Mouse (Mus musculus) adrenal gland, adult 18-20 months (tissue): Measurements from ENCODE around the gene Eepd1. TPM values are rescaled to one million over a fixed set of nuclear protein-coding genes. Genes with fewer than 3 reads are reported as not detected.

Source experiments
- DNase-seq, 2 experiments: peaks; one replicate each; pipeline ENCODE4 v3.0.0; 2021 to 2022; ENCODE audit warnings: low spot score in 2 of 2
- total RNA-seq, 2 experiments: library from RNA; stranded (reverse); gene quantifications; 1 replicate in 1 of 2; 2 replicates in 1 of 2; pipeline ENCODE4 v1.2.3; 2021

Gene Eepd1
- total RNA-seq, 2 experiments from 2014 or later = 20.3 to 60.0 TPM

DNA sequence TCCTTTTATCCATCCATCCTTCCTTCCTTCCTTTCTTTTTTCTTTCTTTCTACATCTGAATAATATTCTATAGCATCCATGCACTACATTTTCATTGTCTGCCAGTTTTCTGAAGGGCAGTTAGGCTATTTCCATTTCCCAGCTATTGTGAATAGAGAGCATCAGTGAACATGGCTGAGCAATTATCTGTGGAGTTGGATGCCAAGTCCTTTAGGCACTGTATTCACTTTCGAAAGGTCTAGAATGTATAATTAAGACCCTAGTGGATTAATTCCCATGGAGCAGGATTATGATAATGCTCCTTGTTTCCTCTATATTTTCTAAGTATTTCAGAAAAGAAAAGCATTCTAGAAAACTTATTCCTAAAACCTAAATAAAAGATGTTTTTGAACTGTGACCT, 50.3 kb downstream of the Eepd1 start:
- no peak for DNase-seq

DNA sequence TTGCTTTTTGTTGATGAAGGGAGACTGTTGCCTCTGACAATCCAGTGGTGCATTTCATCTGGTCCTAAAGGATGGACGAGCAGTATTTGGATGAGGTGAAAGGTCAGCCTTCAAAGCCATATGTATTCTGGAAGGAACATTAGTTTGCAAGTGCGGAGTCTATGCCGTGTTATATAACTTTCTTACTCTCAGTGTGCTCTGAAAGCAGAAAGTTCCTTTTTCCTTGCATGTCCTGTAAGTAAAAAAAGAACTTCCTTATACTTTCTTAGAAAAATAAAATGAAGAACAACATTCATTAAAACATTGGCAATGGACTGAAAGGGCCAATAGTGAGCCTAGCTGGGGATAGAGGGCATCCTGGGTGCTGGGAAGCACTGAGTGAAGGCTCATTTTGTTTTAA, 50.8 kb downstream of the Eepd1 start:
- DNase-seq = no peak

DNA sequence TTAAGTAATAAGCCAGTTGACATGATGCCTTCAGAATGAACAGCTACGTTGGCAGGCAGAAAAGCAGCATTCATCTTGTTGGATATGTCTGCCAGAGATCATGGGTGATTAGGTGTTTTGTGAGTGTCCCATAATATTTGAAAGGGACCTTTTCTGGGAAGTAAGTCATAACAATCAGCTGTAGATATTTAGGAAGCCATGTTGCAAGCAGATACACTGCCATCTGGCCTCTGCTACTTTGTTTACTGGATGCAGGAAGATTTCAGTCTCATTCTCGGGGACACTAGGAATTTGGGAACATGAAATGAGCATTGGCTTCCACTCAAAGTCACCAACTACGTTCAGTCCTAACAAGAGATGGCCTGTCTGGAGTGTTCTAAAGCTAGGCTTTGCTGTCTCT, 54.1 kb downstream of the Eepd1 start:
- no peak for DNase-seq

DNA sequence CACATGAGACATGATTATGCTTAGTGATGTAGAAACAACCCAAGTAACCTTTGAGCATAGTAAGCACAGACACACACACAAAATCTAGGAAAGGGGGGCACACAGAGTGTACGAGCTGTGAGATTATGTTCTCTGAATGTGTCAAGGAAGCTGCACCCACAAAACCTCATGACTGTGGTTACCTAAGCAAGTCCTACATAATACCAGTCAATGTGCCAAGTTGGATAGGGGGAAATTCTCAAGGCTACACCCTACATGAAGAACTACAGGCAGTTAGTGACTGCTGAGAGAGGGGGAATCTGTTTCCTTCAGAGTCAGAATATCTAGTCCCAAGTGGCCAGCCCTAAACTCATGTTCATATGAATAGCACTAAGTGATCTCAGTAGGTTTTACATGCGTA, 58.1 kb downstream of the Eepd1 start:
- DNase-seq = no peak

DNA sequence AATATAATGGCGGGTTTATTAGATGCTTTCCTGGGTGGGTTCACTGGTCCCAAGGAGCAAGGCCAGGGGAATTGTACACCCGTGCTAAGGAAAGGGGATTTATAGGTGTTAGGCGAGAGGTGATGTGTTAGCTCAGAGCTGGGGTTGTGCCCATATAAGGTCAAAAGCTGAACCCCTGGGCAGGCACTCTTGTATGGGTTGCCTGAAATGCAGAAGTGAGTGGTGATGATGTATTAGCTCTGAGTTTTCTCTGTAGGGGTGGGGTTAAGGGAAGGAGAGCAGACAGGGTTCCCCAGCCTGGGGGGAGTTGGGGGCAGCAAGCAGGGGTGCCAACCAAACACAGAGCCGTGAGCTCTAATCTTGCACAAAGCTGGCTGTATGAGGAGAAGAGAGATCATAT, 60.0 kb downstream of the Eepd1 start:
- DNase-seq = no peak

DNA sequence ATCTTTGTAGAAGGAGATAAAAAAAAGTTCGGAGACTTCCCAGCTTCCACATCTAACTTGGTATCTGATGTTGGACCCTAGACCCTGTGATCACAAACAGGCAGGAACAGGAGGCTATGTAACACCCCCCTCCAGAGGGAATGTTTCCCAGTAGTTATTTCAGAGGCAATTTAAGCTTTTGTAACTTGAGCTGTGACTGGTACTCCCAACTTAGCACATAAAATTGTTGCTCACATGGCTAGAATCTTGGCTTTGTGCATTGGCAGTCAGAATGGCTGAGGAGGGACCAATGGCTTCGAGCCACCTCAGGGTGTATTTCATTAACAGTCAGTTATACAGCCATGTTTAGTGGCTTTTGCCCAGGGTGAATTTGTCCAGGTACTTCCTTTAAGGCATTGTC, 63.9 kb downstream of the Eepd1 start:
- DNase-seq = no peak

DNA sequence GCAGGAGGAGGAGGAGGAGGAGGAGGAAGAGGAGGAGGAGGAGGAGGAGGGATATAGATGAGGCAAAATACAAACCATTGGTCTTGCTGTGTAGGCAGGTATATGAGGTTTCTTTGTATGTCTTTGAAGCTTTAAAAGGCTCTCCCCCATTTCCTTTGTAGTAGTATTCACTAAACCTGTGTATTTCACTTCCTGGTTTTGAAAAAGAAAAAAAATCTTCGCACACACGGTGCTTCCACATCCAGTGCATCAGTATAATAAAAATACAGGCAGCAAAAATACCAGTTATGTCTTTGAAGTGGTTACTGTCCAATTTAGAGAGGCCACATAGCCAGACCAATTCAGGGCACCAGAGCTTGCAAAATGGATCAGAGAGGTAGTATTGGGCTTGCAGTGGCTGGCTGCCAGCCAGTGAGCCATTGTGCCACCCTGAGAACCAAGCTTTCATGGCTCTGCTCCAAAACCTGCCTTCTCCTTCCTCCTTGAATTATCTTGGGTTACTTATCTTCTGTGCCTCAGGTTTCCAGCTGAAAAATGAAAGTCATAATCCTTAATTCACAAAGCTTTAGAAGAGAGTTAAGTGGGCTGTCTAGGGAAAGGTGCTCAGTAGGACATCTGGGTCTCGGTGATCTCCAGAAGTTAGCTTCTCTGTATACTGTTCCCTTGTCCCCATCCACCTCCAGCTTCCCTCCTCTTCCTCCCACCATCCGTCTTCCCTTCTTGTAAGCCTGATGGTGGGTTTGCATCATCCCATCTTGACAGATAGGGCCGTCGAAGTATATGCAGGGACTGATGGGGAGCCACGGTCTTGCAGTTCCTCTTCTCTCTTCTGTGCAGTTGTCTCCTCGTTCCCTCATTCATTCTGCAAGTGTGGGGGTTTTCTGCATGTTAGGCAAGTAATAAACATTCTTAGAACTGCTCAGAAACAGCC, 68.0 kb downstream of the Eepd1 start:
- no peak for DNase-seq

DNA sequence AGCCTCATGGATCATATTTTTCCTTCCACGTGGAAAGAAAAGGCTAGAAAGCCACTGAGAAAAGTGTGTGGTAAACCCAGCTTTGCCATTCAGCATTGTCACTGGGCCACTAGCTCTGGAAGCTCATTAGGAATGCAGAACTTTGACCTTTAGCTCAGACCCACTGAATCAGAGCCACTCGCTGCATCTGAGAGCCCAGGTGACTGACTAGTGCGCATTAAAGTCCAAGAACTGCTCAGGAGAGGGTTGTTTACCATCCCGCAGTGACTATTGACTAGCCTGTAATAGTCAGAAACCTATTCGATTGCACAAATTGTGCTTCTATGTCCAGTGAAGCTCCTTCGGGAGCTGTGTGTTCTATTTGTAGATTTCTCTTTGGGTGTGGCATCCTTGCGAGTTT, 68.8 kb downstream of the Eepd1 start:
- DNase-seq = no peak

DNA sequence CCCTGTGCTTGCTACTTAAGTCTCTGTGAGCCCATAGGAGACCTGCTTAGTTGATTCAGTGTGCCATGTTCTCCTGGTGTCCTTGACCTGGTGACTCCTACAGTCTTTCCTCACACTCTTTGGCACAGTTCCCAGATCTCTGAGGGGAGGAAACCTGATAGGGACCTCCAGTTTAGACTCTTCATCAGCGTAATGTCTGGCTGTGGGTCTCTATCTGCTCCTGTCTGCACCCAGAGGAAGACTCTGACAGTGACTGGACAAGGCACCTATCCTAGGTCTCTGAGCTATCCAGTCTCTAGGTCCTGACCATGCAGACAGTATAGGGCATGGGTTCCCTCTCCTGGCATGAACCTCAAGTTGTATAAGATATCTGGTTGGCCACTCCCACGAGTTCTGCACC, 71.2 kb downstream of the Eepd1 start:
- no peak for DNase-seq

DNA sequence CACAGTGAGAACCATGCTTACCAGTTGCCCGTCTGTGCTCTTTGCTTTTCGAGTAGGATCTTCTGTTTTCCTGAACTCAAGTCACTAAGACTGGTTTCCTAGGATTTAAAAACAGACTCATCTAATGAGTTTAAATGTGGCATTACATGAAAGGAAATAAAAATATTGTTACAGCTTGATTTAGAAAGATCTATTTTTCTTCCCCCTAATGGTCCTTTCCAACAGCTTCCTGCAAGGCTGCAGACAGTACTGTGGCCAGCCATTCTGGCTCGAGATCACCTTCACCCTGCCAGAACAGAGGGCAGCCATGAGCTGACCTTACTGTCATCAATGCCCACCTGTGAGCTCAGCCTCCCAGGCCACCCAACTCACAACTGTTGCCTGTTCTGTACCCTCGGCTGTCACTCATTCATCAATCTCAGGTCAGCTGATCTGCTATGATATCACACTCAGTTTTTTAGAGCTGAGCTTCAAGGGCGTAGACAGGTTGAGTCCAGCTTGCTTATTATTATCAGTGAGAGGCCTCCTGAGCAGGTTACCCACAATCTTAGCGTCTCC, 73.0 kb downstream of the Eepd1 start:
- no peak for DNase-seq

DNA sequence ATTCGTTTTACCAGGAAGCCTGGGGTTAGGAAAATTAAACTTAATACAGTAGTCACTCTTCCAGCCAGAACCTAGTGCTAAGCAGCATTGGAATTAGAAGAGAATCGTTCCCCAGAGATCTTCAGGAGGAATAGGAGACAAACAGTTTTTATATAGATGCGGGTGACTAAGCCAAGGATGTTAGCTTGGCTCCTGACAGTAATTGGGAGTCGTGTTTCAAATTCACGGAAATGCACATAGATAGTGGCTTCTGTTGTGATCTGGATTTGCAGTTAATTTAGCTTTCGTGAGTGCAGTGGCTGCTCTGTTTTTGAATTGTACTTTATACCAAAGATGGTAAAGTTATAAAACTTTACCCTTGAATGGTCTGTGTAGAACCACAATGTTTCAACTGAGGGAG, 73.9 kb downstream of the Eepd1 start:
- no peak for DNase-seq

DNA sequence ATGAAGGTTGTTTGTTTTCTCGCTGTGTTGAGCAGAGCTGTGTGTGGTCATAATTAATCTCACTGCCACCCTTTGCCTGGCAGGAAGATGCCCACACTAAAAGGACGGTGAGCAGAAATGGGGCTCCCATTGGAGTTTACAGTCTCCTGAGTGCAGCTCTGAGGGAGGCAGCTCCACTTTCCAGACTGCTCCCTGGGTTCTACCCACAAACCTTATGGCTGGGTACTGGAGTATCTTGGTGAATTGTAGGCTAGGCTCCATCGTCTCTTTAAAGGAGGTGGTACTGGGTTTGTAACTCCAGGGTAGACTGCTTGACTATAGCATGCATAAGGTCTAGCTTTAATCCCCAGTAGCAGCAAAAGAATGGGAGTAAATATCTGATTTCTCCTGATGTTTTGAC, 74.7 kb downstream of the Eepd1 start:
- DNase-seq = no peak

DNA sequence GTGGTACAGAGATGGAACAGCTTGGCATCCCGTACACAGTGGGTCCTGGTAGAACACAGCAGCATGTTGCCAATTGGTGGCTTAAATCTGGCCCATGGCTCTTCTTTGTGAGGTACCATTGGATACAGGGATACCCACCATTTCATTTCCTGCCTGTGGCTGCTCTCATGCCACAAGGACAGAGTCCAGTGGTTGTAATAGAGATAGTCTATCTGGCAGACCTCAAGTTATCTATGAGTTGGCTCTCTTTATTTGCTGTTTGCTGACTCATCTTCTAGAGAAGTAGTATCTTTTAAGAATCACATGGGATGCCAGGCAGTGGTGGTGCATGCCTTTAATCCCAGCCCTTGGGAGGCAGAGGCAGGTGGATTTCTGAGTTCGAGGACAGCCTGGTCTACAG, 76.0 kb downstream of the Eepd1 start:
- DNase-seq = no peak

DNA sequence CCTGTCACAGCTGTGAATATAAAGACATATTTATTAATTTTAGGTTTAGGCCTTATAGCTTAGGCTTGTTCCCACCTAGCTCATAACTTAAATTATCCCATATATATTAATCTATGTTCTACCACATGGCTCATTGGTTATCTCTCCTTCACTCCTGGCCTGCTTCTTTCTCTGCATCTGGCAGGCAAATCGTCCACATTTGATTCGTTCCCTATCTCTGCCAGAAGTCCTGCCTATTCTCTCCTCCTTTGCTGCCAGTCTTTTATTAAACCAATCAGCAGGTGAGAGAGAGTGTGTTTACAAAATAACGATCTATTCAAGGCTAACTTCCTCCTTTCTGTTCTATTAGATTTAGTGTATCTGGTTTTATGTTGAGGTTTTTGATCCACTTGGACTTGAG, 77.5 kb downstream of the Eepd1 start:
- no peak for DNase-seq

DNA sequence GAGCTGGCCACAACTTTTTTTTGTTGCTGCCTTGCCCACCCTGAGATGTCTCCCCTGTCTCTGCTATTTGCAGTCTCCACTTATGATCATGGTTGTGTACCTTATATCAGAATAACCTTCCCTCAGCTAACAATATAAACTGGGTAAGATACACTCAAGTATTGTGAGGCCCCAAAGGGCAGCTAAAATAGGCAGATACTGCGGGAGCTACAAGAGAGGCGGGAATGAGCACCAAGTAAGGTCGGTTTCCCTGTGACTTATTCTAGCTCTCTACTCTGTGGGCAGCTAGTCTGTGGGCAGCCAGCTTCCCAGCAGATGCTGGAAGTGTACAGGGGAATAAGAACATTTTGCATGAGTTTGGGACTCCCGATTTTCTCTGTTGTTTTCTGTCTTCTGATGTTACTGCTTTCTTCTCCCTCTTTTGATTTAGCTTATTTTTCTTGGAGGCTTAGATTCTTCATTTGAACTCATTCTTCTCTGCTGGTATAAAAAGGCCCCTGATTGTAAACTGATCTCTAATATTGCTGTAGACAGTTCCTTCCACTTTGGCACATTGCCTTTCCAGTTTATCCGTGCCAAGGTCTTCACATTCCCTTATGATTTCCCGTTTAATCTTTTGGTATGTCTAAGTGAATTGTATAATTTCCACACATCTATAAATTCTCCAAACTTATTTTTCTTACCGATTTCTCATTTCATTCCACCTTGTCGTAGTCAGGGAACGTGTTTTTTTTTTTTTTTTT, 78.8 kb downstream of the Eepd1 start:
- no peak for DNase-seq

DNA sequence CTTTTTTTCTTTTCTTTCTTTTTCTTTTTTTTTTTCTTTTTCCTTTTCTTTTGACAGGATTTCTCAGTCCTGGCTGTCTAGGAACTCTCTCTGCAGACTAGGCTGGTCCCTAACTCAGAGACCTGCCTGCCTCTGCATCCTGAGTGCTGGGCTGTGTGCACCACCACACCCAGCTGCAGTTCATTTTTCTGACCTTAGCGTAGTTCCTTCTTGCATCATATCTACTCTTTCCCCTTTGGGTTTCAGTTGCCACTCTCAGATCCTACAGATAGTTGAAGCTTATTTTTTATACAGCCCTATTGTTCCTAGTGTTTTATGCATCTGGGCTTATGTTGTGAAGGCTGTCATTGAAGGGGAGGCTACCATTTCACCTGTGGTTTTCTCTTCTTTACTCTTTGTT, 79.8 kb downstream of the Eepd1 start:
- no peak for DNase-seq

DNA sequence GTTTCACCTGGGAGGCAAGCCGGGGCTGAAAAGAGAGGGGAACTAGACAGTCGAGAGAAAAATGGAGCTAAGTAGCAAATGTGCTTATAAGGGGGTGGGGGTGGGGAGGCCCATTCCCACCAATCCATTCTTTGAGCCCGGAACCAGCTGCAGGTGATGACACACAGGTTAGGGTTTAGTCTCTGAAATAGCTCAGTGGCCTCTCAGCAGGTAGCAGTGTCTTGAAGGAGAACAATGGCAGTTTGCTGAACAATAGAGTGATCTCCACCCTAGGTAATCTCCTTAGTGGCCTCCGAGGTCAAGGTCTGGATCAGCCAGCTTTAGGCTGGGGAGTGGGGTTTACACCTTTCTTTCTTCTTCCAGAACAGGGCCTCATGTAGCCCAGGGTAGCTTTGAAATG, 82.5 kb downstream of the Eepd1 start:
- DNase-seq = no peak

DNA sequence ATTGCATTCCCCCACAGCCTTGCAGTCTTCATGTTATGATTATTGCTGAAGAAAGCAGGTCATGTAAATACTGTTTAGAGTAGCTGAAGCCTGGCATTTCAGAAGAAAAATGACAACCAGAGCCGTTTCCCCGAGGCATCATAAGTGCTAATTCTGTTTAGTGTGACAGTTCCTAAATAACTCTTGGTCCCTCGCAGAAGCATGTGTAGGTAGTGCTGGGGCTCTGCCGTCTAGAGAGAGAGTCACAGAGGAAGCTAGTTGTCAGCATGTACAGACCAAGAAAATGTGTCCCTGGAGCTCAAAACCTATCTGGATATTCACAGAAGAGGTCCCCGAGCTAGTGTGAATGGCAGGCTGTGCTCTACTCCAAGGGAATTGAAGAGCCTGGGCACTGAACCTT, 85.7 kb downstream of the Eepd1 start:
- DNase-seq = no peak

DNA sequence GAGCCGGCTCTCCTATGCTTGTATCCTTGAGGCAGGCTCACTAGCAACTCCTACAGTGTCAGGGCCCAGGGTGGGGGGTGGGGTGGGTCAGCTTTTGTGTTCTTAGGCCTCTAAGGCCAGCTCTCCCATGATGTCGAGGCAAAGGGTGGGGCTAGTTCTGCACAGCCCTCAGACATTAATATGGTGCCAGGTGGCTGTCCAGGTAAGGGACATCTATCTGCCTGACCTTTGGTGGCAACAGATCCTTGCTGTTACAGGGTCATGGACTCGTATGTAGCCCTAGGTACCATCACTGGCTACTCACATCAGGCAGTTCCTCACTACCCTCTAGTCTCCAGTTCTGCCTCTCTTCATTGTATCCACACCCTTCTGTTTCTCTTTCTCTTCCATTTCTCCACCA, 87.4 kb downstream of the Eepd1 start:
- no peak for DNase-seq

DNA sequence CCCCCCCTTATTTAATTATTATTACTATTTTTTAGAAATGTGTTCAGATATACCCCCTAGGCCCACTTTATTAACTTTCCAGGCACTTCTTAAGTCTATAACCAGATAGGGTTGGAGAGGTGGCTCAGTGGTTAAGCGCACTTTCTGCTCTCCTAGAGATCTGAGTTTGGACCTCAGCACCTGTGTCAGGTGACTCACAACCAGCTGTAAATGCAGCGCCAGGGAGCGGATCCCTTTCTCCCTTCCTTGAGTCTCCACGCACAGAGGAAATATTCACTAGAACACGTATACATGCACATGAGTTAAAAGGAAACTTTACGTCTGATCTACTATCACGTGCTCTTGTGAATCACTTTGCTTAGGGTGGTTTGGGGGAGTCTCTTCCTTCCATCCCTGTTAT, 88.7 kb downstream of the Eepd1 start:
- no peak for DNase-seq

DNA sequence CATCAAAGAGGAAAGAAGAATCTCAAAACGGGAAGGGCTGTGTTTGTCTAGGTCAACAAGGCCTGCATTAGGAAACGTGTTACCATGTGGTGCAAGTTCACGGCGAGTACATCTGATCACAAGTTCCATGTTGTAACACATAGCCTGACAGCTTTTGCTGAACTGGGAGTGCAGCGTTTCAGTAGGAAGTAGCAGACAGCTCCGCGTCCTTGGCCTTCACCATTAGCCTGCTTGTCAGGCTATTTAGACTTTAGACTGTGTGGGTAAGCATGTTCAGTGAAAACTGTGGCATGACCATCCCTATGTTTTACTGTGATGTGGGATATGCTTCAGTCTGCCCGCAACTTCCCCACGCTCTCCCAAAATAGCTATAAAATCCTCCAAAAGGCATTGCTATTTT, 89.1 kb downstream of the Eepd1 start:
- no peak for DNase-seq

DNA sequence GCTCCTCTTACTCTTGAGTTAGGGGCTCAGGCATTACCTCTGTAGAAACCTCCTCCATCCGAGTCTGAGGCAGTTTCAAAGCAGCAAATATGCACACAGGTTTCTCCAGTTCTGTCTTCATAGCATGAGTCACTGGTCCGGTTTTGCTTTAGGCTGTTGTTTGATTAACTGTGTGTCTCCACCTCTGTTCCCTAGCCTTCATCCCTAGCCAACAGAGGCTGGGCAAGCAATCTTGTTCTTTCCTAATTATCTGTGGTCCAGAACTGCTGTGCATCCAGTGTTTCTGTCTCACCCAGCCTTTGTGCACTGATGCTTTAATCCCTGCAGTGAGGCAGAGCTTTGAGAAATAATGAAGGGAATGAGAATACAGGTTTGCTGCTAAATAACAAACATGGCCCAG, 90.0 kb downstream of the Eepd1 start:
- no peak for DNase-seq
